Mouse (Mus musculus) MEL (cell line): ENCODE measurements at regions not wholly inside any gene's neighbourhood (a gene's known extent, or its start where the extent isn't known, plus 50 kb on each side); places are given as distances from the start of the nearest gene placed in this dataset.

Source experiments
- DNase-seq: peaks from one replicate; pipeline ENCODE4 v3.0.0; 2011; ENCODE audit warnings: low read depth, low spot score
- H3K27ac ChIP-seq: 2 replicates; pipeline ENCODE4 v1.5.1; 2012; ENCODE audit warnings: low read depth, mild to moderate bottlenecking, control low read depth, low read length, moderate library complexity; ENCODE audit not compliant: control insufficient read depth
- H3K27me3 ChIP-seq, 2 experiments: fragments of 150-350 bp in 1 of 2; sonication (generic) in 1 of 2; 2 replicates each; pipeline ENCODE4 v1.6.1; 2012; ENCODE audit warnings: low read length in 2 of 2, mild to moderate bottlenecking in 2 of 2, improper control_type of control experiment in 1 of 2, moderate library complexity in 1 of 2; ENCODE audit not compliant: insufficient read depth in 2 of 2, control insufficient read depth in 1 of 2
- H3K36me3 ChIP-seq, 2 experiments: 2 replicates each; pipeline ENCODE4 v1.6.1; 2012 to 2014; ENCODE audit warnings: low read length in 2 of 2, improper control_type of control experiment in 1 of 2, inconsistent platforms in 1 of 2, mild to moderate bottlenecking in 1 of 2; ENCODE audit not compliant: insufficient read depth in 2 of 2, control insufficient read depth in 1 of 2
- H3K4me1 ChIP-seq, 2 experiments: fragments of 150-350 bp in 1 of 2; sonication (generic) in 1 of 2; 2 replicates each; pipeline ENCODE4 v1.6.1; 2012; ENCODE audit warnings: low read length in 2 of 2, improper control_type of control experiment in 1 of 2, mild to moderate bottlenecking in 1 of 2; ENCODE audit not compliant: insufficient read depth in 2 of 2, control insufficient read depth in 1 of 2
- H3K4me3 ChIP-seq, 2 experiments: fragments of 150-350 bp in 1 of 2; sonication (generic) in 1 of 2; 2 replicates each; pipeline ENCODE4 v1.5.1; 2012; ENCODE audit warnings: low read depth in 2 of 2, low read length in 2 of 2, mild to moderate bottlenecking in 2 of 2, moderate library complexity in 2 of 2, control low read depth in 1 of 2, improper control_type of control experiment in 1 of 2; ENCODE audit not compliant: control insufficient read depth in 1 of 2, insufficient read depth in 1 of 2
- H3K79me2 ChIP-seq: 2 replicates; pipeline ENCODE4 v1.6.1; 2012; ENCODE audit warnings: mild to moderate bottlenecking, low read length, moderate library complexity; ENCODE audit not compliant: control insufficient read depth, poor library complexity, insufficient read depth
- H3K9ac ChIP-seq: 2 replicates; pipeline ENCODE4 v1.6.1; 2012; ENCODE audit warnings: low read depth, mild to moderate bottlenecking, control low read depth, low read length, moderate library complexity; ENCODE audit not compliant: control insufficient read depth, poor library complexity, severe bottlenecking
- H3K9me3 ChIP-seq: fragments of 150-350 bp; sonication (generic); replicated peaks from 2 replicates; pipeline ENCODE4 v1.6.1; 2012; ENCODE audit warnings: mild to moderate bottlenecking, low read length, improper control_type of control experiment, moderate library complexity; ENCODE audit not compliant: insufficient read depth
- CHD1 ChIP-seq: IDR thresholded peaks from 2 replicates; pipeline ENCODE4 v1.6.1; 2012; ENCODE audit warnings: low read depth, mild to moderate bottlenecking, inconsistent platforms, low read length, improper control_type of control experiment
- CTCF ChIP-seq, 3 experiments: IDR thresholded peaks in 2 of 3; conservative IDR thresholded peaks in 1 of 3; 2 replicates each; pipeline ENCODE4 v1.5.1; 2011 to 2012; ENCODE audit warnings: low read length in 3 of 3, low read depth in 2 of 3, mild to moderate bottlenecking in 2 of 3, improper control_type of control experiment in 1 of 3, inconsistent platforms in 1 of 3, mixed read lengths in 1 of 3, moderate library complexity in 1 of 3; ENCODE audit not compliant: control insufficient read depth in 1 of 3, insufficient read depth in 1 of 3, poor library complexity in 1 of 3, severe bottlenecking in 1 of 3
- E2F4 ChIP-seq: IDR thresholded peaks from 2 replicates; pipeline ENCODE4 v1.6.1; 2011; ENCODE audit warnings: low read depth, low read length, improper control_type of control experiment, borderline replicate concordance
- ELF1 ChIP-seq: IDR thresholded peaks from 2 replicates; pipeline ENCODE4 v1.6.1; 2014; ENCODE audit warnings: low read depth, mild to moderate bottlenecking, inconsistent platforms, low read length, improper control_type of control experiment, moderate library complexity
- EP300 ChIP-seq, 2 experiments: IDR thresholded peaks; 2 replicates each; pipeline ENCODE4 v1.6.1; 2011; ENCODE audit warnings: improper control_type of control experiment in 2 of 2, low read length in 2 of 2, low read depth in 1 of 2, mild to moderate bottlenecking in 1 of 2
- ETS1 ChIP-seq: IDR thresholded peaks from 2 replicates; pipeline ENCODE4 v1.6.1; 2012; ENCODE audit warnings: low read depth, mild to moderate bottlenecking, inconsistent platforms, low read length, improper control_type of control experiment, moderate library complexity
- GATA1 ChIP-seq: IDR thresholded peaks from 2 replicates; pipeline ENCODE4 v1.6.1; 2011; ENCODE audit warnings: low read depth, low read length, improper control_type of control experiment
- JUND ChIP-seq: IDR thresholded peaks from 2 replicates; pipeline ENCODE4 v1.6.1; 2011; ENCODE audit warnings: low read depth, mild to moderate bottlenecking, improper control_type of control experiment, low read length
- MEF2A ChIP-seq: IDR thresholded peaks from 2 replicates; pipeline ENCODE4 v1.6.1; 2014; ENCODE audit warnings: low read depth, mild to moderate bottlenecking, inconsistent platforms, low read length, improper control_type of control experiment; ENCODE audit not compliant: poor library complexity, insufficient replicate concordance, severe bottlenecking; ENCODE audit errors: extremely low read depth
- NELFE ChIP-seq: IDR thresholded peaks from 2 replicates; pipeline ENCODE4 v1.6.1; 2011; ENCODE audit warnings: low read depth, low read length, improper control_type of control experiment
- POLR2A ChIP-seq, 2 experiments: IDR thresholded peaks; 2 replicates each; pipeline ENCODE4 v1.6.1; 2011 to 2012; ENCODE audit warnings: low read length in 2 of 2, mild to moderate bottlenecking in 2 of 2, control low read depth in 1 of 2, improper control_type of control experiment in 1 of 2, low read depth in 1 of 2, moderate library complexity in 1 of 2; ENCODE audit not compliant: control insufficient read depth in 1 of 2, insufficient read depth in 1 of 2, poor library complexity in 1 of 2
- RCOR1 ChIP-seq: IDR thresholded peaks from 2 replicates; pipeline ENCODE4 v1.6.1; 2012; ENCODE audit warnings: low read depth, mild to moderate bottlenecking, inconsistent platforms, low read length, improper control_type of control experiment
- SIN3A ChIP-seq: IDR thresholded peaks from 2 replicates; pipeline ENCODE4 v1.6.1; 2012; ENCODE audit warnings: low read length, improper control_type of control experiment, inconsistent platforms
- TBP ChIP-seq: IDR thresholded peaks from 2 replicates; pipeline ENCODE4 v1.8.0; 2011; ENCODE audit warnings: low read depth, low read length, improper control_type of control experiment
- ZKSCAN1 ChIP-seq: IDR thresholded peaks from 2 replicates; pipeline ENCODE4 v1.6.1; 2012; ENCODE audit warnings: low read depth, mild to moderate bottlenecking, inconsistent platforms, low read length, improper control_type of control experiment, moderate library complexity

DNA sequence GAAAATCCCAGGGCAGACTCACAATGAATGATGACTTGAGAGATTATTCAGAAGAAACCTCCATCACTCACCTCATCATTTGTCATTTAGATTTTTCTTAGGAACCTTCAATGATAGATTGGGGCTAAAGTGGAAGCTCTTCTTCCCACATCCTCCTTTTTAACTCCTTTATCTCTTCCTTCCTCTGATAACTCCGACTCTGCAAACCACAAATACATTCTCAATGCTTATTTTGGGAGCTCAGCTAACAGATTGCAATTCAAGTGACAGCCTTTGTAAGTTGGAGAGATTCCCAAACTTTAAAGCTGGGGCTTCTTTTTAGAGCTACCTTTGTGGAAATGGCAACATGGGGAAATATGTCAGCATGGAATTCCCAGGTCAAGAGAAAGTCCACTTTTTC lies 135.7 kb downstream of the Lhfpl1 start:
- TF ChIP-seq GATA1 = peak; percentile 61; the same call in 1 of the 2 replicates
- TF ChIP-seq ETS1 = 0 out of 2 replicates have a peak, but pooled peaks have one; percentile 21
- TF ChIP-seq ZKSCAN1 = no peak
- TF ChIP-seq RCOR1 = peak; percentile 95
- no peak for TF ChIP-seq POLR2A (IDR thresholded peaks at IDR 0.05; ENCODE audit: control insufficient read depth in 1 of 2, insufficient read depth in 1 of 2, low read depth in 1 of 2, low read length in 2 of 2, poor library complexity in 1 of 2)
- peak; percentile 34 to 57; a peak in 2 of 4 replicates for TF ChIP-seq EP300 (IDR thresholded peaks at IDR 0.05; ENCODE audit: low read depth in 1 of 2, low read length in 2 of 2)
- TF ChIP-seq MEF2A = peak; percentile 76; the same call in 1 of the 2 replicates
- TF ChIP-seq CTCF (IDR thresholded peaks at IDR 0.05 in 2 of 3, conservative IDR thresholded peaks at IDR 0.05 in 1 of 3; ENCODE audit: control insufficient read depth in 1 of 3, insufficient read depth in 1 of 3, low read depth in 2 of 3, low read length in 3 of 3, poor library complexity in 1 of 3, severe bottlenecking in 1 of 3) = no peak
- no peak for TF ChIP-seq CHD1
- no peak for TF ChIP-seq TBP
- no peaks in the 10 kb centered on the region for H3K79me2 ChIP-seq
- no peak overlapping the region for H3K9ac ChIP-seq
- no peak overlapping the region for H3K27ac ChIP-seq
- no peaks in the 10 kb centered on the region for H3K27me3 ChIP-seq
- H3K4me3 ChIP-seq = no peak overlapping the region
- no peak for DNase-seq
- peaks cover 0 to 5% of the 10 kb centered on the region in 2 experiments; a peak in 2 of 4 replicates for H3K36me3 ChIP-seq
- no peaks in the 10 kb centered on the region for H3K4me1 ChIP-seq
- no peaks in the 10 kb centered on the region for H3K9me3 ChIP-seq

DNA sequence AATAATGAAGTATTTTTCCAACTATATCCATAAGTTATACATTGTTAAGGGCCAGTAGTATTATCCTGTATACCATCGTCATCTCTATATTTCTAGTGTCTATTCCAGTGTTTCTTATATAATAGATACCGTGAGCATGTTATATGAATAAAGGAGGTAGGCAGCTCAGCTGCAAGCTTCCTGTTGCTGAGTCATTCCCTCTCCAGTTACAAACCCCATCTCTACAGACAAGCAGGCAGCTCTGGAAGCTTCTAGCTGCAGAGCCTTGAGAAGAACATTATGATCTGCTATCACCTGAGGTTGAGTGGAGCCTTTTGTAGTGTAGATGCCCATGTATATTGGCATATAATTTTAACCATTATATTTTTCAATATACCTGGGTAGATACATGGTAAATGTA lies 136.3 kb downstream of the Lhfpl1 start:
- Histone ChIP-seq H3K9me3 (no peaks in the 10 kb centered on the region), H3K36me3 (peaks cover 0 to 5% of the 10 kb centered on the region in 2 experiments; a peak in 2 of 4 replicates), H3K9ac (no peak overlapping the region), H3K4me1 (no peaks in the 10 kb centered on the region), H3K27ac (no peak overlapping the region), H3K4me3 (no peak overlapping the region), H3K27me3 (no peaks in the 10 kb centered on the region), H3K79me2 (no peaks in the 10 kb centered on the region)
- TF ChIP-seq E2F4 (no peak), ELF1 (no peak), SIN3A (no peak), MEF2A (no peak), JUND (no peak), NELFE (no peak), CTCF (IDR thresholded peaks at IDR 0.05 in 2 of 3, conservative IDR thresholded peaks at IDR 0.05 in 1 of 3; ENCODE audit: control insufficient read depth in 1 of 3, insufficient read depth in 1 of 3, low read depth in 2 of 3, low read length in 3 of 3, poor library complexity in 1 of 3, severe bottlenecking in 1 of 3) (no peak), ETS1 (no peak)
- DNase-seq = peak; percentile 6
